Mouse (Mus musculus) liver, postnatal 0 days (tissue): ENCODE results near the gene Fcer1g.

Source experiments
- CTCF ChIP-seq: sonication (generic); IDR thresholded peaks from 2 replicates; pipeline ENCODE4 v1.5.1; 2016; ENCODE audit warnings: antibody characterized with exemption, low read depth
- EP300 ChIP-seq: IDR thresholded peaks from 2 replicates; pipeline ENCODE4 v1.6.1; 2016; ENCODE audit warnings: antibody characterized with exemption, low read depth, mild to moderate bottlenecking

GRCm38 (mm10) chr1:171227879-171228278 lies 6.3 kb downstream of the Fcer1g start:
- TF ChIP-seq CTCF (no peak), EP300 (no peak)
